Mouse (Mus musculus) CH12.LX (cell line): ENCODE measurements around the gene Cables2. TPM values are rescaled to one million over a fixed set of nuclear protein-coding genes. Genes with fewer than 3 reads are reported as not detected.

Experiments used
- DNase-seq: peaks from one replicate; pipeline ENCODE4 v3.0.0-alpha.2; 2013; ENCODE audit errors: extremely low read depth
- H3K27ac ChIP-seq: 2 replicates; pipeline ENCODE4 v1.5.1; 2012; ENCODE audit warnings: low read depth, mild to moderate bottlenecking, control low read depth, moderate library complexity; ENCODE audit not compliant: insufficient read depth
- H3K27me3 ChIP-seq: replicated peaks from 2 replicates; pipeline ENCODE3; 2012; ENCODE audit warnings: inconsistent platforms
- H3K36me3 ChIP-seq, 2 experiments: replicated peaks in 1 of 2; 2 replicates each; pipeline versions ENCODE3 to v1.6.1; 2012; ENCODE audit warnings: inconsistent platforms in 1 of 2, low read length in 1 of 2, mild to moderate bottlenecking in 1 of 2, mixed read lengths in 1 of 2, moderate library complexity in 1 of 2; ENCODE audit not compliant: control insufficient read depth in 1 of 2, insufficient read depth in 1 of 2
- H3K4me1 ChIP-seq, 2 experiments: 2 replicates each; pipeline ENCODE4 v1.6.1; 2012; ENCODE audit warnings: inconsistent platforms in 1 of 2, moderate library complexity in 1 of 2; ENCODE audit not compliant: insufficient read depth in 2 of 2, control insufficient read depth in 1 of 2
- H3K4me2 ChIP-seq: 2 replicates; pipeline ENCODE4 v1.6.1; 2012; ENCODE audit warnings: low read depth, mild to moderate bottlenecking, control low read depth; ENCODE audit not compliant: poor library complexity, insufficient read depth, severe bottlenecking
- H3K4me3 ChIP-seq, 3 experiments: fragments of 150-350 bp in 1 of 3; sonication (generic) in 1 of 3; replicated peaks in 1 of 3; 2 replicates each; pipeline versions ENCODE3 to v1.5.1; 2011 to 2012; ENCODE audit warnings: low read depth in 2 of 3, low read length in 2 of 3, mild to moderate bottlenecking in 2 of 3, moderate library complexity in 2 of 3, control low read depth in 1 of 3, improper control_type of control experiment in 1 of 3, inconsistent platforms in 1 of 3, mixed read lengths in 1 of 3; ENCODE audit not compliant: poor library complexity in 1 of 3
- H3K79me2 ChIP-seq: replicated peaks from 2 replicates; pipeline ENCODE4 v1.6.1; 2012; ENCODE audit warnings: mild to moderate bottlenecking, moderate library complexity; ENCODE audit not compliant: control insufficient read depth, poor library complexity, insufficient read depth, severe bottlenecking; ENCODE audit errors: extremely low read depth
- H3K9ac ChIP-seq: 2 replicates; pipeline ENCODE4 v1.6.1; 2012; ENCODE audit warnings: low read depth, mild to moderate bottlenecking, control low read depth, moderate library complexity; ENCODE audit not compliant: insufficient read depth
- H3K9me3 ChIP-seq: replicated peaks from 2 replicates; pipeline ENCODE3; 2012; ENCODE audit warnings: low read length, inconsistent platforms, mixed read lengths
- BHLHE40 ChIP-seq: IDR thresholded peaks from 2 replicates; pipeline ENCODE4 v1.6.1; 2011; ENCODE audit warnings: mild to moderate bottlenecking, low read depth, low read length, improper control_type of control experiment
- CTCF ChIP-seq, 2 experiments: IDR thresholded peaks in 1 of 2; conservative IDR thresholded peaks in 1 of 2; 2 replicates each; pipeline ENCODE4 v1.5.1; 2011 to 2012; ENCODE audit warnings: low read depth in 2 of 2, low read length in 2 of 2, improper control_type of control experiment in 1 of 2, inconsistent platforms in 1 of 2, mild to moderate bottlenecking in 1 of 2, moderate library complexity in 1 of 2
- E2F4 ChIP-seq: IDR thresholded peaks from 2 replicates; pipeline ENCODE4 v1.6.1; 2011; ENCODE audit warnings: low read depth, low read length, improper control_type of control experiment; ENCODE audit not compliant: insufficient replicate concordance
- ELF1 ChIP-seq: IDR thresholded peaks from 2 replicates; pipeline ENCODE4 v1.6.1; 2014; ENCODE audit warnings: low read depth, mild to moderate bottlenecking, inconsistent platforms, low read length, improper control_type of control experiment
- EP300 ChIP-seq: IDR thresholded peaks from 2 replicates; pipeline ENCODE4 v1.6.1; 2011; ENCODE audit warnings: low read length, improper control_type of control experiment
- GABPA ChIP-seq: IDR thresholded peaks from 2 replicates; pipeline ENCODE4 v1.6.1; 2012; ENCODE audit warnings: low read depth, low read length, improper control_type of control experiment, inconsistent platforms; ENCODE audit not compliant: insufficient replicate concordance
- HCFC1 ChIP-seq: IDR thresholded peaks from 2 replicates; pipeline ENCODE4 v1.6.1; 2012; ENCODE audit warnings: low read depth, mild to moderate bottlenecking, inconsistent platforms, low read length, improper control_type of control experiment
- IRF4 ChIP-seq: IDR thresholded peaks from 2 replicates; pipeline ENCODE4 v1.6.1; 2014; ENCODE audit warnings: low read depth, mild to moderate bottlenecking, inconsistent platforms, low read length, improper control_type of control experiment
- JUN ChIP-seq: IDR thresholded peaks from 2 replicates; pipeline ENCODE4 v1.6.1; 2011; ENCODE audit warnings: low read depth, mild to moderate bottlenecking, low read length, improper control_type of control experiment, moderate library complexity; ENCODE audit not compliant: insufficient read depth
- JUND ChIP-seq: conservative IDR thresholded peaks from 2 replicates; pipeline ENCODE4 v1.6.1; 2011; ENCODE audit warnings: low read depth, low read length, improper control_type of control experiment
- KAT2A ChIP-seq: IDR thresholded peaks from 2 replicates; pipeline ENCODE4 v1.6.1; 2012; ENCODE audit warnings: low read length, improper control_type of control experiment, inconsistent platforms; ENCODE audit not compliant: insufficient replicate concordance
- MXI1 ChIP-seq: IDR thresholded peaks from 2 replicates; pipeline ENCODE4 v1.6.1; 2011; ENCODE audit warnings: mild to moderate bottlenecking, low read depth, low read length, improper control_type of control experiment
- MYC ChIP-seq: IDR thresholded peaks from 2 replicates; pipeline ENCODE4 v1.6.1; 2011; ENCODE audit warnings: low read depth, mild to moderate bottlenecking, improper control_type of control experiment, low read length
- POLR2A ChIP-seq: IDR thresholded peaks from 2 replicates; pipeline ENCODE4 v1.6.1; 2011; ENCODE audit warnings: low read depth, mild to moderate bottlenecking, improper control_type of control experiment, low read length
- RCOR1 ChIP-seq: conservative IDR thresholded peaks from 2 replicates; pipeline ENCODE4 v1.6.1; 2012; ENCODE audit warnings: low read depth, mild to moderate bottlenecking, inconsistent platforms, low read length, improper control_type of control experiment
- SIN3A ChIP-seq: IDR thresholded peaks from 2 replicates; pipeline ENCODE4 v1.6.1; 2012; ENCODE audit warnings: low read length, improper control_type of control experiment, inconsistent platforms
- TBP ChIP-seq: conservative IDR thresholded peaks from 2 replicates; pipeline ENCODE4 v1.6.1; 2011; ENCODE audit warnings: low read depth, low read length, improper control_type of control experiment
- USF2 ChIP-seq: conservative IDR thresholded peaks from 2 replicates; pipeline ENCODE4 v1.6.1; 2011; ENCODE audit warnings: low read depth, low read length, improper control_type of control experiment
- ZC3H11A ChIP-seq: IDR thresholded peaks from 2 replicates; pipeline ENCODE4 v1.6.1; 2012; ENCODE audit warnings: low read depth, mild to moderate bottlenecking, inconsistent platforms, low read length, improper control_type of control experiment
- ZKSCAN1 ChIP-seq: IDR thresholded peaks from 2 replicates; pipeline ENCODE4 v1.6.1; 2012; ENCODE audit warnings: low read depth, inconsistent platforms, low read length, improper control_type of control experiment, borderline replicate concordance
- ZMIZ1 ChIP-seq: IDR thresholded peaks from 2 replicates; pipeline ENCODE4 v1.6.1; 2012; ENCODE audit warnings: low read depth, mild to moderate bottlenecking, inconsistent platforms, low read length, improper control_type of control experiment
- ZNF384 ChIP-seq: IDR thresholded peaks from 2 replicates; pipeline ENCODE4 v1.6.1; 2012; ENCODE audit warnings: low read depth, low read length, improper control_type of control experiment, inconsistent platforms
- dilution Hi-C: fragments of 300-500 bp; cut with MboI; formaldehyde crosslinking; loops from 2 replicates; pipeline ENCODE4 v1.14.3; 2020; ENCODE audit warnings: low sequenced_read_pairs; ENCODE audit not compliant: extremely low pct_unique_long_range_greater_than_20kb, extremely low pct_ligation_motif_present
- in situ Hi-C: fragments of 300-500 bp; cut with MboI; formaldehyde crosslinking; loops from 3 replicates; pipeline ENCODE4 v1.14.3; 2019; ENCODE audit warnings: low sequenced_read_pairs, low pct_ligation_motif_present, low pct_unique_long_range_greater_than_20kb, mixed read lengths
- polyA plus RNA-seq: library from polyadenylated mRNA; unstranded; fragments of >175 nt; gene quantifications from 2 replicates; pipeline ENCODE4 v1.2.1, GENCODE M21; 2012; ENCODE audit warnings: low read depth; ENCODE audit not compliant: insufficient read length
- total RNA-seq, 2 experiments: library from RNA; depleted of rRNA; stranded (reverse); fragments of 300-350 nt in 1 of 2; fragments of >200 nt in 1 of 2; gene quantifications; 2 replicates each; pipeline ENCODE4 v1.2.3; 2012 to 2014

Cables2 gene
- total and polyA plus RNA-seq, 3 experiments: 13.0 to 29.9 (median 17.2) TPM

GRCm38 (mm10) chr2:180225044-180225761 lies 48.1 kb downstream of the Cables2 start:
- H3K79me2 ChIP-seq: no peaks in the 10 kb centered on the region
- TF ChIP-seq IRF4: no peak
- TF ChIP-seq ELF1: no peak
- 0 out of 2 replicates have a peak, but pooled peaks have one; percentile 27 for TF ChIP-seq BHLHE40
- peaks cover 91% of the 10 kb centered on the region for H3K27me3 ChIP-seq
- peaks cover 4 to 7% of the 10 kb centered on the region in 2 experiments; a peak in 2 of 4 replicates for H3K4me1 ChIP-seq
- H3K36me3 ChIP-seq: no peaks in the 10 kb centered on the region
- H3K9ac ChIP-seq: peak overlapping the region; percentile 5; the same call in 1 of the 2 replicates
- H3K4me3 ChIP-seq: peak overlapping the region in 1 of 3 experiments; percentile 50
- H3K27ac ChIP-seq: no peak overlapping the region
- no peaks in the 10 kb centered on the region for H3K9me3 ChIP-seq
- in situ Hi-C loops (loop anchor here (5.0 kb wide), 1 partner anchor 33 kb away; no protein-coding TSS in a partner anchor), dilution Hi-C loops (no loop called here)
- no peak for DNase-seq
- H3K4me2 ChIP-seq: peak overlapping the region; percentile 96

GRCm38 (mm10) chr2:180224647-180225043 lies 48.7 kb downstream of the Cables2 start:
- TF ChIP-seq ZC3H11A (no peak), JUN (no peak), SIN3A (no peak), KAT2A (no peak), POLR2A (no peak), ZMIZ1 (no peak), JUND (no peak), GABPA (no peak), E2F4 (no peak), HCFC1 (no peak), ZKSCAN1 (no peak), CTCF (conservative IDR thresholded peaks at IDR 0.05 in 1 of 2, IDR thresholded peaks at IDR 0.05 in 1 of 2; ENCODE audit: low read depth in 2 of 2, low read length in 2 of 2) (no peak), BHLHE40 (no peak), EP300 (no peak), USF2 (no peak), RCOR1 (no peak), MXI1 (no peak), ZNF384 (no peak), MYC (no peak), TBP (no peak)
- Histone ChIP-seq H3K36me3 (no peaks in the 10 kb centered on the region), H3K79me2 (no peaks in the 10 kb centered on the region), H3K4me3 (no peak overlapping the region), H3K27ac (no peak overlapping the region), H3K9ac (no peak overlapping the region), H3K27me3 (peaks cover 93% of the 10 kb centered on the region), H3K4me1 (peaks cover 4 to 7% of the 10 kb centered on the region in 2 experiments; a peak in 2 of 4 replicates), H3K9me3 (no peaks in the 10 kb centered on the region), H3K4me2 (no peak overlapping the region)
- in situ Hi-C loops: loop anchor here (5.0 kb wide), 1 partner anchor 32 kb away; no protein-coding TSS in a partner anchor
- DNase-seq: no peak
- dilution Hi-C loops: no loop called here
